Mouse (Mus musculus) kidney, adult 2 months (tissue): Measurements from ENCODE around the gene Slc6a5. TPM values are rescaled to one million over a fixed set of nuclear protein-coding genes. Genes with fewer than 3 reads are reported as not detected.
A peak's percentile ranks its signal among the peaks of the same experiment; 100 is the strongest.

Experiments
- DNase-seq: peaks from one replicate; pipeline ENCODE4 v3.0.0; 2021
- H3K27ac ChIP-seq: fragments of 200-500 bp; 2 replicates; pipeline ENCODE4 v1.5.1; 2012; ENCODE audit warnings: low read depth, low read length, control low read depth, inconsistent platforms; ENCODE audit not compliant: insufficient read depth
- H3K27me3 ChIP-seq: fragments of 200-500 bp; replicated peaks from 2 replicates; pipeline ENCODE4 v1.6.1; 2012; ENCODE audit warnings: mild to moderate bottlenecking, moderate library complexity, low read length, inconsistent platforms; ENCODE audit not compliant: control insufficient read depth, insufficient read depth
- H3K36me3 ChIP-seq: fragments of 200-500 bp; 2 replicates; pipeline ENCODE4 v1.6.1; 2012; ENCODE audit warnings: mild to moderate bottlenecking, moderate library complexity, low read length, inconsistent platforms; ENCODE audit not compliant: control insufficient read depth, insufficient read depth
- H3K4me1 ChIP-seq: fragments of 200-500 bp; 2 replicates; pipeline ENCODE4 v1.6.1; 2011; ENCODE audit warnings: low read length; ENCODE audit not compliant: control insufficient read depth, insufficient read depth
- H3K4me3 ChIP-seq: fragments of 200-500 bp; 2 replicates; pipeline ENCODE4 v1.5.1; 2011; ENCODE audit warnings: mild to moderate bottlenecking, low read depth, low read length, control low read depth; ENCODE audit not compliant: insufficient read depth
- CTCF ChIP-seq: fragments of 200-500 bp; conservative IDR thresholded peaks from 2 replicates; pipeline ENCODE4 v1.5.1; 2011; ENCODE audit warnings: low read depth, mild to moderate bottlenecking, control low read depth, low read length, moderate library complexity, mixed read lengths; ENCODE audit not compliant: insufficient read depth, insufficient read length
- POLR2A ChIP-seq: fragments of 200-500 bp; IDR thresholded peaks from one replicate; pipeline ENCODE4 v1.6.1; 2011; ENCODE audit warnings: low read depth, low read length, control low read depth
- WGBS: fragments of 180-500 bp; shearing (Covaris S2); methylation state at CpG from one replicate; pipeline ENCODE4 v1.1.7; 2018; 5-methylcytosine and 5-hydroxymethylcytosine counted together
- polyA plus RNA-seq: library from polyadenylated mRNA; depleted of rRNA; stranded (reverse); fragments of >200 nt; gene quantifications from 2 replicates; pipeline ENCODE4 v1.2.3, GENCODE M21; 2012

The Slc6a5 gene
- polyA plus RNA-seq, 1 experiment, result not detected

- DNase-seq, result peak; percentile 59
- Histone ChIP-seq H3K27ac (no peak overlapping the region), H3K36me3 (no peaks in the 10 kb centered on the region)
These were observed 47.2 kb downstream of the Slc6a5 start for GRCm38 (mm10) chr7:49957142-49957541.

DNA sequence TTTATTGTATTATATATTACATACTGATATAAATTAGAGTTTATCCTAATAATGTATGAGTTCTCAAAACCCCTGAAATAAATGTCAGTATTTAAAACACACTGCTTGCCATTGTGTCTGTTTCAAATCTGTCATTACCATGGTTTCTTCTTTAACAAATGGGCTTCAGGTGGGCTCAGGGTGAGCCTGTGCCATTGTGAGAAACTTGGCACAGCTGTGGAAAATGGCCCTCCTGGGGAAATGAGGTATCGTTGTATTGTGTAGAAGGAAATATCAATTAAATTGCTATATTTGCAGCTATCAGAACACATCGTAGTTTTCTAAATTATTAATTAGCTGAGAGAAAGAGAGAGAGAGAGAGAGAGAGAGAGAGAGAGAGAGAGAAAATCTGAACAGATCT, 53.8 kb downstream of the Slc6a5 start:
- Histone ChIP-seq H3K4me3 (no peak overlapping the region), H3K36me3 (no peaks in the 10 kb centered on the region), H3K4me1 (no peaks in the 10 kb centered on the region), H3K27me3 (no peaks in the 10 kb centered on the region), H3K27ac (no peak overlapping the region)
- 84% methylated on average over 2 of the region's 2 CpGs for WGBS
- TF ChIP-seq CTCF (no peak), POLR2A (no peak)
- DNase-seq, result no peak

More at GRCm38 (mm10) chr7:49957142-49957541, 47.2 kb downstream of the Slc6a5 start:
- H3K4me1 ChIP-seq, result no peaks in the 10 kb centered on the region
- no peak overlapping the region for H3K4me3 ChIP-seq
- 24% methylated on average over 3 of the region's 3 CpGs for WGBS
- H3K27me3 ChIP-seq, result no peaks in the 10 kb centered on the region
- TF ChIP-seq POLR2A (no peak), CTCF (no peak)

GRCm38 (mm10) chr7:49969516-49969915, 59.6 kb downstream of the Slc6a5 start:
- no peaks in the 10 kb centered on the region for H3K36me3 ChIP-seq
- no peaks in the 10 kb centered on the region; the same call in 1 of the 2 replicates for H3K27me3 ChIP-seq
- H3K4me3 ChIP-seq, result no peak overlapping the region
- DNase-seq, result no peak
- no peaks in the 10 kb centered on the region for H3K4me1 ChIP-seq
- TF ChIP-seq POLR2A, result no peak
- no peak for TF ChIP-seq CTCF
- 37% methylated on average over 4 of the region's 4 CpGs for WGBS
- no peak overlapping the region for H3K27ac ChIP-seq

- WGBS, result 2% methylated on average over 52 of the region's 52 CpGs
- Histone ChIP-seq H3K4me3 (no peak within 1 kb of the TSS), H3K4me1 (no peaks in the 10 kb centered on the region), H3K27ac (no peak within 1 kb of the TSS), H3K27me3 (no peaks in the 10 kb centered on the region; the same call in 1 of the 2 replicates), H3K36me3 (no peaks in the 10 kb centered on the region)
- no peak for DNase-seq
- no peak for TF ChIP-seq POLR2A
- TF ChIP-seq CTCF, result no peak
These were observed 65.0 kb downstream of the Slc6a5 start, which contains the start of gene Nell1 for GRCm38 (mm10) chr7:49974841-49975440. TSS of gene Nell1 (plus strand) at chr7:49974864.

DNA sequence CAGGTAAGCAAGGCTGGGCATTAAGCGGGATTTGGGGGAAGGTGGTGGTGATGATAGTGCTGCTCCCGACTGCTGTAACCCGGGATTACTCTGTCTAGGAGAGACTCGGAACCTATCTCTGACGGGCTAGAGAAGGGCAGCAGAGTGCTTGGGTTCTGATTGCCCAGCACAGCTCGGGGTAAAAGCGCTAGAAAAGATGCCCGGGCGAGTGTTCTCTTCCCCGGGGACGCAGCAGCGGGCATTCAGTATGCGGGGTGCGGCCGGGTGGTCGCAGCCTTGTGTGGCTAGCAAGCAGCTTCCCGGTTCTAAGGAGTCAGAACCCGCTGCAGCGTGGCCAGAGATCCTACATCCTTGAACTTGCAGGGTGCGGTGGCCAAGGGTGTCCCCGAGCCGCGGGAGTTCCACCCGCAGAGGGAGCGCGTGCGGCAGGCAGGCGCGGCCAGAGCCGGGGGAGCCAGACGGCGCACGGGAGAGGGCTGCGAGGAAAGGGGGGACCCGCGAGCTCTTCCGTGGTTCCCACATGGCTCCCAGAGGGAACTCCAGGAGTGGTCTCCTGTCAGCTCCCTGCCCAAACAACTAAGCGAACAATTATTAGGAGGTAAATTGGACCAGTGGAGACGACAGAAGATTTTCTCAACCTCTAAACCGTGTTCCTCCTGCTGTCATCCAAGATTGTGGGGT, 65.6 kb downstream of the Slc6a5 start:
- no peaks in the 10 kb centered on the region; the same call in 1 of the 2 replicates for H3K27me3 ChIP-seq
- no peak overlapping the region for H3K4me3 ChIP-seq
- H3K27ac ChIP-seq, result no peak overlapping the region
- under 1% methylated on average over 40 of the region's 40 CpGs for WGBS
- TF ChIP-seq CTCF, result no peak
- no peak for TF ChIP-seq POLR2A
- H3K36me3 ChIP-seq, result no peaks in the 10 kb centered on the region
- no peaks in the 10 kb centered on the region for H3K4me1 ChIP-seq
- DNase-seq, result no peak

DNA sequence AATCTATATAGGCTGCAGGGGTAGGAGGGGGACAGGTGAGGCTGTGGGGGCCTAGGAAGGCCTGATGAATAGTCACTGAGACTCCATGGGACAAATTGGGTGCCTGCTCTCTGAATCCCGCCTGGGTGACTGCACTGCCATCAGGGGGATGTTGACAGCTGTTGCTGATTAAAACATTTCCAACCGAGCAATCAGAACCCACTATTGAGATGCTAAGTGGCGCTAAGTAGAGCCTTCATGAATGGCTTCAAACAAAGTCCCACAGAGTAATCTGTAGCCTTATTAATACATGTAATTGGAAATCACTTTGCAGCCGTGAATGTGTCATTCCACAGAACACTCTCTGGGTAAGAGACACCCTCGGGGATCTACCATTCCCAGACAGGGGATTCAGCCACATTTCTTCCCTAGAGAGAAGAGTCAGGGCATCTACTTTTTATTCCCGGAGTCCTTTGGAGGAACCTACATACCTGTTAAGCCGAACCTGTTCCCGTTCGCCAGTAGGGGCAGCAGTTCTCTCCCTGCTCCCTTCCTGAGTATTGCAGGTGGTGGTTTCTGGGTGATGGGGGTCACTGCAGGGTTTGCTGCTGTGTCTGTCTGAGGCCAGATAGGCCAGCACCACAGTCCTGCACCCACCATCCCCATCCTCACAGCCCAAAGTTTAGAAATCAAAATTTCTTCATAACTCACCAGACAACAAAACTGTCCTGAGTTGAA, 71.7 kb downstream of the Slc6a5 start:
- TF ChIP-seq CTCF (no peak), POLR2A (no peak)
- no peaks in the 10 kb centered on the region for H3K4me1 ChIP-seq
- no peak for DNase-seq
- no peak overlapping the region for H3K27ac ChIP-seq
- H3K4me3 ChIP-seq, result no peak overlapping the region
- no peaks in the 10 kb centered on the region for H3K27me3 ChIP-seq
- WGBS, result 46% methylated on average over 9 of the region's 9 CpGs
- no peaks in the 10 kb centered on the region for H3K36me3 ChIP-seq

- DNase-seq, result no peak
- Histone ChIP-seq H3K36me3 (no peaks in the 10 kb centered on the region), H3K27me3 (no peaks in the 10 kb centered on the region), H3K4me1 (no peaks in the 10 kb centered on the region), H3K4me3 (no peak overlapping the region), H3K27ac (no peak overlapping the region)
- 23% methylated on average over 6 of the region's 6 CpGs for WGBS
- TF ChIP-seq CTCF (no peak), POLR2A (no peak)
These were observed 74.8 kb downstream of the Slc6a5 start for GRCm38 (mm10) chr7:49984698-49985097.
